Mouse (Mus musculus) liver, embryonic 14.5 days (tissue): ENCODE results near the gene Myh6.

Experiments
- CTCF ChIP-seq: IDR thresholded peaks from 2 replicates; pipeline ENCODE4 v1.5.1; 2016; ENCODE audit warnings: antibody characterized with exemption, low read depth, control low read depth
- EP300 ChIP-seq: IDR thresholded peaks from 2 replicates; pipeline ENCODE4 v1.6.1; 2016; ENCODE audit warnings: antibody characterized with exemption, low read depth

DNA sequence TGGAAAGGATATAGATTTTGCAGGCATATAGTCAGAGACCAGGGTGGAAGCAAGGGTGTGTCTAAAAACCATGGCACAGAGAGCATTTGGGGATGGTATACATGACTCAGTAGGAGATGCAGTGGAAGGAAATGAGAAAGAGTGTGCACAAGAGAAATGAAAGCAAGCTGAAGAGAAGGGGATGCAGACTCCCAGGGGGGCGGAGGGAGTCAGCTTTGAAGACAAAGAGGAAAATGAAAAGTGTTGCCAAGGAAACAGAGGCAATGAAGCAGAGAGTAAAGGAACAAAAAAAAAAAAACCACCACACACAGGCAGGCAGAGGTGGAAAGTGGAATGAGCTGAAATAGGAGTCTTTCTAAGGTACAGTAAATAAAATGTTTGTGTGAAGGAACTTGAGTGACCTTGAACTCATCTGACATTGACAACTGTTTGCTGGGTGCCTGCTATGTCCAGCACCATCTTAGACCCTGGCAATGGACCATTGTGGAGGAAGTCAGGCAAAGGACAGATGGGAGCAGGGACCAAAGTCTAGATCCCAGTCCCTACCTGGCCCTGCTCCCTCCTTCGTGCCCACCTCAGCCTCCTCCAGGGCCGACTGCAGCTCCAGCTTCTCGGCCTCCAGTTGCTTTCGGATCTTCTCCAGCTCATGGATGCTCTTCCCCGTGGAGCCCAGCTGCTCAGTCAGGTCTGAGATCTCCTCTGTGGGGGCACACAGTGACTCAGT is 7.5 kb upstream of the Myh6 start:
- TF ChIP-seq CTCF, result no peak
- no peak for TF ChIP-seq EP300
